Mouse (Mus musculus) cerebellum, adult 2 months (tissue): Measurements from ENCODE around the gene Cmss1.

Experiments used
- CTCF ChIP-seq: fragments of 200-500 bp; IDR thresholded peaks from 2 replicates; pipeline ENCODE4 v1.5.1; 2011; ENCODE audit warnings: low read depth, mild to moderate bottlenecking, control low read depth, low read length, moderate library complexity, borderline replicate concordance; ENCODE audit not compliant: insufficient read depth
- POLR2A ChIP-seq: fragments of 200-500 bp; IDR thresholded peaks from 2 replicates; pipeline ENCODE4 v1.6.1; 2011; ENCODE audit warnings: low read length, control low read depth, borderline replicate concordance; ENCODE audit not compliant: insufficient read depth

DNA sequence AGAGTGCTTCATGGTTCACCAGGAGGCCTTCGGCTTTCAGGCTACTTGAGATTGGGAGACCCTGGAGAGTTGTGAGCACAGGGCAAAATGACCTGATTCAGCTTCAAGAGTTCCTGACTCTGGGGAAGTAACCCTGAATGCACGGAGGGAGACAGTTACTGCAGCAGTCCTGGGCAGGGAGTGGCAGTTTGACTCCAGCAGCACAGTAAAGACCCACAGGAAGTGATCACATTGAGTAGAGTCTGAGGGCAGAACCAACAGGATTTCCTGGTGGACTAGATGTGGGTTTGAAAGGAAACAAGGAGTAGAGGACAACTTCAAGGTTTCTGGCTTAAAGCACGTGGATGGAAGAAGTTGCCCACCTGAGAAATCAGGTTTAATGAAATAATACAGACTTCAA is 172.0 kb downstream of the Cmss1 start:
- no peak for TF ChIP-seq CTCF
- no peak for TF ChIP-seq POLR2A
